Mouse (Mus musculus) hindbrain, postnatal 0 days (tissue): ENCODE data around the gene Ints11. TPM values are rescaled to one million over a fixed set of nuclear protein-coding genes. Genes with fewer than 3 reads are reported as not detected.

ENCODE experiments used
- ATAC-seq: fragments of 200-750 bp; cut with Nextera tagmentation; 2 replicates; pipeline ENCODE4 v1.8.0; 2017; ENCODE audit warnings: mild to moderate bottlenecking, moderate TSS enrichment, moderate library complexity
- DNase-seq: peaks from one replicate; pipeline ENCODE4 v3.0.0-alpha.2; 2015; ENCODE audit warnings: low spot score
- H3K27ac ChIP-seq: fragments of 300-500 bp; sonication (generic); 2 replicates; pipeline ENCODE4 v1.5.1; 2014; ENCODE audit warnings: mild to moderate bottlenecking
- H3K27me3 ChIP-seq: fragments of 300-500 bp; sonication (generic); 2 replicates; pipeline ENCODE4 v1.6.1; 2014; ENCODE audit warnings: low read length, mixed read lengths; ENCODE audit not compliant: insufficient read depth
- H3K36me3 ChIP-seq: fragments of 300-500 bp; sonication (generic); 2 replicates; pipeline ENCODE4 v1.6.1; 2014; ENCODE audit warnings: low read length, mixed read lengths; ENCODE audit not compliant: insufficient read depth
- H3K4me1 ChIP-seq: fragments of 300-500 bp; sonication (generic); 2 replicates; pipeline ENCODE4 v1.6.1; 2014; ENCODE audit warnings: antibody characterized with exemption, low read length, mixed read lengths; ENCODE audit not compliant: insufficient read depth
- H3K4me2 ChIP-seq: fragments of 300-500 bp; sonication (generic); 2 replicates; pipeline ENCODE4 v1.6.1; 2014; ENCODE audit warnings: low read depth, mild to moderate bottlenecking, low read length, moderate library complexity, mixed read lengths
- H3K4me3 ChIP-seq: fragments of 300-500 bp; sonication (generic); 2 replicates; pipeline ENCODE4 v1.5.1; 2014; ENCODE audit warnings: low read length
- H3K9ac ChIP-seq: fragments of 300-500 bp; sonication (generic); replicated peaks from 2 replicates; pipeline ENCODE4 v1.6.1; 2014; ENCODE audit warnings: mild to moderate bottlenecking, low read length, moderate library complexity, mixed read lengths
- H3K9me3 ChIP-seq: fragments of 300-500 bp; sonication (generic); 2 replicates; pipeline ENCODE4 v1.6.1; 2016; ENCODE audit warnings: low read length, mixed read lengths
- CTCF ChIP-seq: IDR thresholded peaks from 2 replicates; pipeline ENCODE4 v1.5.1; 2016; ENCODE audit warnings: antibody characterized with exemption, control low read depth, low read depth
- WGBS: fragments of 180-500 bp; shearing (Covaris S2); extraction: QIAGEN DNeasy Blood & Tissue Kit; methylation state at CpG from one replicate; pipeline ENCODE4 v1.1.7; 2014; 5-methylcytosine and 5-hydroxymethylcytosine counted together
- polyA plus RNA-seq: library from polyadenylated mRNA; unstranded; fragments of >200 nt; fragmentation: Nextera tagmentation; extraction: Ambion mirVana; gene quantifications from 2 replicates; pipeline ENCODE4 v1.2.1, GENCODE M21; 2015
- total RNA-seq: library from RNA; depleted of rRNA; stranded (reverse); fragments of >200 nt; gene quantifications from 2 replicates; pipeline ENCODE4 v1.2.3, GENCODE M21; 2014

Gene Ints11
- total and polyA plus RNA-seq, 2 experiments from 2014 or later: 49.9 to 51.3 TPM

DNA sequence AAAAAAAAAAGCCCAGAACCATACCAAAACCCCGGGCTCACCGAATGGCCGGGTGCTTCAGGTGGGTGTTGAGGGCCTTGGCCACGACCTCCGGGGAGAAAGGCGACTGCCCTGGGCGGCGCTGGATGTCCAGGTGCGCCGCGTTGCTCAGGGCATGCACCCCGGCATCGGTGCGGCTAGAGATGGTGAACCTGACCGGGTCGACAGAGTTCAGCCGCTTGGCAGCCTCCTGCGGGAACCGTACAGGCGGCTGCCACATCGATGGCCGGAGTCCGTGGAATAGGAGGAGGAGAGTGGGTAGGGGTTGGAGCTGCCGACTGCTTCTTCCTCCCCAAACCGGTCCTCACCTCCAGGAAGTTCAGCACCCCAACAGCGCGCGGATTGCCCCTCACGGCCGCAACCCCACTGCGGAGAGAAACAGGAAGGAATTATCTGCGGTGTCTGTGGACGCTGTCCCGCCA lies 21.7 kb downstream of the Ints11 start:
- H3K9me3 ChIP-seq: no peaks in the 10 kb centered on the region

DNA sequence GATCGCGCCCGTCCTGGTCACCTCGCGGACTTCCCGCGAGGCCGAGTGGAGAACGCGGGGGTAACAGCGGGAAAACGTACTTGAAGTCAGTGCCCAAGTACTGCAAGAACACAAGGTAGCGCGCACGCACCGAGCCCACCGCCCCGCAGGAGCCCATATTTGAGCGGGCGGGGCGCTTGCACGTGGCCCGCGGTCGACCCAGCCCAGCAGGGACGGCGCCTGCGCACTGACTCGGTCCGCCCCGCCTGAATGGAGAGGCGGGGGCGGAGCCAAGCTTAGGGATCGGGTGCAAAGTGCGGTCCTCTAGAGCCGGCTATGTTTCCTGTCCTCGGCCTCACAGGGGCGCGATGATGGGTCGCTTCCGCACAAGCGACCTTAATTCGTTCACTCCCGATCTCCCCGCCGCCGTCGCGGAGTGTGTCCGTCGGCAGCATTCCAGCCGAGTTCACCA lies 22.2 kb downstream of the Ints11 start, which contains the start of the genes Pusl1 and Acap3:
TSS of gene Pusl1 (minus strand) at position 231 of the 451 bp plus-strand sequence.
TSS of gene Acap3 (plus strand) at position 272 of the 451 bp plus-strand sequence.
- H3K27me3 ChIP-seq: no peaks in the 10 kb centered on the region
- no peak for TF ChIP-seq CTCF
- peak within 1 kb of the TSS; percentile 73 for H3K4me2 ChIP-seq
- peak; percentile 88 for ATAC-seq
- H3K36me3 ChIP-seq: peaks cover 29% of the 10 kb centered on the region
- H3K9me3 ChIP-seq: no peaks in the 10 kb centered on the region
- WGBS: under 1% methylated on average over 52 of the region's 52 CpGs
- peak; percentile 98 for DNase-seq
- H3K4me1 ChIP-seq: peaks cover 32% of the 10 kb centered on the region
- peak within 1 kb of the TSS; percentile 99 for H3K27ac ChIP-seq
- H3K9ac ChIP-seq: peak within 1 kb of the TSS; percentile 89
- peak within 1 kb of the TSS; percentile 79 for H3K4me3 ChIP-seq

More for the DNA sequence above, 21.7 kb downstream of the Ints11 start:
- 0% methylated on average over 34 of the region's 34 CpGs for WGBS
- Histone ChIP-seq H3K4me2 (peak overlapping the region; percentile 73), H3K27ac (peak overlapping the region; percentile 99), H3K4me1 (peaks cover 31% of the 10 kb centered on the region), H3K4me3 (peak overlapping the region; percentile 79), H3K9ac (peak overlapping the region; percentile 89), H3K36me3 (peaks cover 32% of the 10 kb centered on the region), H3K27me3 (no peaks in the 10 kb centered on the region)
- ATAC-seq (peak; percentile 0; the same call in 1 of the 2 replicates), DNase-seq (no peak)
- TF ChIP-seq CTCF: no peak

DNA sequence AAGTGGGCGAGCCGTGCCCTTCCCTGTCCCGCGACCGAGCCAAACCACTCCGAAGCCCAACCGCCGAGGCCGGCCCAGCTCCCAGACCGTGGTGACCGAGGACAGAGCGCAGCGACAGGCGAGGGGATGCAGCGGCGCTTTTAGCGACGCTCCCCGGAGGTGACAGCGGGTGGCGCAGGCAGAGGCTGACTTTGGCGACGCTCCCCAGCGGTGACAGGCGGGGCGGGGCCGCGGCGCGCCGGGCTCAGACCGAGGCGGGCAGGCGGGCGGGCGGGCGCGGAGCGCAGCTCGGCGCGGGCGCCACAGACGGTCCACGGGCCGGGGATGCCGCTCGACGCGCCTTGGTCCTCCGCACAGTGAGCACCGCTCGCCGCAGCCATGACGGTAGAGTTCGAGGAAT lies 22.7 kb downstream of the Ints11 start:
- H3K9me3 ChIP-seq: no peaks in the 10 kb centered on the region
- H3K36me3 ChIP-seq: peaks cover 29% of the 10 kb centered on the region
- peak overlapping the region; percentile 73 for H3K4me2 ChIP-seq
- peak; percentile 87 for ATAC-seq
- WGBS: under 1% methylated on average over 52 of the region's 56 CpGs
- peak; percentile 95 for DNase-seq
- TF ChIP-seq CTCF: 0 out of 2 replicates have a peak, but pooled peaks have one; percentile 39
- H3K9ac ChIP-seq: peak overlapping the region; percentile 89
- peak overlapping the region; percentile 79 for H3K4me3 ChIP-seq
- peak overlapping the region; percentile 99 for H3K27ac ChIP-seq
- H3K27me3 ChIP-seq: no peaks in the 10 kb centered on the region
- H3K4me1 ChIP-seq: peaks cover 32% of the 10 kb centered on the region

DNA sequence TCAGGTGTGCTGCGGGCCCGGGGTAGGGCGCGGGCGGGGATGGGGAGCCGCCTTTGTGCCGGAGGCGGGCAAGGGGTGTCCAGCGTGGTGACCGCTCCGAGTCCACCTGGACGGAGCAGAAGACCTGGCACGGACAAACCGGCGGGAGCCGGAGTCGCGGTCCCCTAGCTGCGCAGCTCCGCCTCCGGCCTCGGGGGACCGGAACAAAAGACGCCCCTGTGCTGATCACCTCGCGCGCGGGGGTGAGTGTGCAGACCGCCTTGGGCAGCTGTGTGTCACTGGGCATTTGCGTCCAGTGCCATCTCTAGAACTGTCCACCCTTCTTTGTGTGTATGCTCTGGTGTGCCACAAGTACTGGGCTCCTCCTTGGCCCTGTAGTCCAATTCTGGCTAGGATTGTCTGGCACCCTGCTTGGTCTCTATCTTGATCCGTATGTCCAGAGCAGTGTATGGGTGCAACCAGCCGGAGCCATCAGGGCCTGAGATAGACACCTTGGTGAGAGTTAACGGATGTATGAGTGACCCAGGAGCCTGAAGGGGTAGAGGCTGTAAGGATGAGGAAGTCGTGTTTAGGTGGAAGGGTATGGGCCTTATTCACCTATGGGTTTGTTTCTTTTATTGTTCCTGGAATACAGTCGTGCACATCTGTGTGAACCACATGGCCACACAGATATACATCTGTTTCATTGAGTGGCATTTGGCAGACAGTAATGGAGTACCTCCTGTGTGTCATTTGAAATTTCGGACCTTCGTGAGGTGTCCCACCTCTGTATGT lies 23.3 kb downstream of the Ints11 start:
- H3K4me2 ChIP-seq: peak overlapping the region; percentile 73
- peak overlapping the region; percentile 99 for H3K27ac ChIP-seq
- H3K9ac ChIP-seq: peak overlapping the region; percentile 89
- TF ChIP-seq CTCF: no peak
- DNase-seq (peak; percentile 66), ATAC-seq (peak; percentile 50)
- no peaks in the 10 kb centered on the region for H3K27me3 ChIP-seq
- no peaks in the 10 kb centered on the region for H3K9me3 ChIP-seq
- 2% methylated on average over 36 of the region's 37 CpGs for WGBS
- H3K36me3 ChIP-seq: peaks cover 24% of the 10 kb centered on the region
- H3K4me1 ChIP-seq: peaks cover 32% of the 10 kb centered on the region
- H3K4me3 ChIP-seq: peak overlapping the region; percentile 79

DNA sequence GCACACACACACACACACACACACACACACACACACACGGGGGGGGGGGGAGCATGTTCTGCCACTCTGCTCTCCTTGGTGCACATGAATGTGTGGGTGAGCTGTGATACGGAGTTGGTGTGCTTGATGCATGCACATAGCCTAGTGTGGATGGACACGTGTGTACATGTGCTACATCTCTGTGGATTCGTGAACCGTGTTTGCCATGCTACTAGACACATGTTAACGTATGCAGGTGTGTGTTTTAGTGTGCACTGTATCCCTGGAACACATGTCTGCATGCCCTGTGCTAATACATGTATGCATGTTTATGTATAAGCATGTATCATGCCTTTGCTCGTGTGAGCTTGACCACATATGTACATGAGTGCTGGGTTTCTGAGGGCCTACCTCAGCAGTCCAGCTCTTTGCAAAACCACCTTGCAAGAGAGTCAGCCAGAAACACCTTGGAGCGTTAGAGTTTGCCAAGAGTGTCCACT lies 23.9 kb downstream of the Ints11 start:
- no peak for TF ChIP-seq CTCF
- no peak for ATAC-seq
- Histone ChIP-seq H3K27ac (peak overlapping the region; percentile 84; the same call in 1 of the 2 replicates), H3K9ac (peak overlapping the region; percentile 89), H3K4me3 (peak overlapping the region; percentile 79), H3K4me1 (peaks cover 32% of the 10 kb centered on the region), H3K4me2 (peak overlapping the region; percentile 73), H3K27me3 (no peaks in the 10 kb centered on the region), H3K36me3 (peaks cover 21% of the 10 kb centered on the region; the same call in 1 of the 2 replicates), H3K9me3 (no peaks in the 10 kb centered on the region)
- WGBS: 57% methylated on average over 8 of the region's 8 CpGs
- no peak for DNase-seq

DNA sequence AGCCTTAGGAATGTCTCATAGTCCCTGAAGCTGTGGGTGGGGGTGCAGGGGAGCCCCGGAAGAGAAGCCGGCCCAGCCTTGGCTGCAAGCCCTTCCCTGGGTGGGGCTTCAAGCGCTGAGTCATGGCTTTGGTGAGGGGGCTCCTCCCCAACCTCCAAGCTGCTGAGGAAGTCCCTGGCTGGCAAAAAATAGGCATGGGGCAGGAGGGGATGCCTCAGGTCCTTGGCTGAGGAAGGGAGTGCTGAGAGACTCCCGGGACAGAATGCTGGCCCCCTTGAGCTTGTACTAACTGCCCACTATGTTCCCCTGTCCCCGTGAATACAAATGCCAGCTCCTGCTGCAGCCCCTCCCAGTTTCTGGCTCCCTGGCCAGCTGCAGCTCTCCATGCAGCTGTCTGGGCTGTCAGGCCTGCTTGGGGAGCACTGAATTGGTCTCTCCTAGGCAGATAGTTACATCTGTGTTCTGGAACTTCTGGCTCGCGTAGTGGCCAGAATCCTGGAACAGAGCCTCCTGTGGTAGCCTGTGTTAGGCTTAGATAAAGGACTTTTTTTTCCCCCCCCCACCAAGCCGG lies 25.1 kb downstream of the Ints11 start:
- peaks cover 21% of the 10 kb centered on the region; the same call in 1 of the 2 replicates for H3K36me3 ChIP-seq

More for the DNA sequence above, 25.1 kb downstream of the Ints11 start:
- peak; percentile 39 for TF ChIP-seq CTCF
- DNase-seq (peak; percentile 55), ATAC-seq (peak; percentile 1; the same call in 1 of the 2 replicates)
- H3K9me3 ChIP-seq: no peaks in the 10 kb centered on the region
- peak overlapping the region; percentile 89 for H3K9ac ChIP-seq
- H3K27me3 ChIP-seq: no peaks in the 10 kb centered on the region
- H3K4me2 ChIP-seq: peak overlapping the region; percentile 73
- H3K4me1 ChIP-seq: peaks cover 32% of the 10 kb centered on the region
- peak overlapping the region; percentile 84 for H3K27ac ChIP-seq
- 15% methylated on average over 8 of the region's 8 CpGs for WGBS
- peak overlapping the region; percentile 79 for H3K4me3 ChIP-seq
